Mouse (Mus musculus) midbrain, embryonic 11.5 days (tissue): Measurements from ENCODE around the gene Akap8. TPM values are rescaled to one million over a fixed set of nuclear protein-coding genes. Genes with fewer than 3 reads are reported as not detected.

ENCODE experiments used
- ATAC-seq: fragments of 200-750 bp; cut with Nextera tagmentation; 2 replicates; pipeline ENCODE4 v1.8.0; 2017; ENCODE audit warnings: moderate TSS enrichment, moderate library complexity; ENCODE audit not compliant: low FRiP score
- DNase-seq: peaks from one replicate; pipeline ENCODE4 v3.0.0; 2015; ENCODE audit warnings: low spot score; ENCODE audit errors: missing footprints
- H3K27ac ChIP-seq: fragments of 300-500 bp; sonication (generic); 2 replicates; pipeline ENCODE4 v1.5.1; 2014; ENCODE audit warnings: low read depth, low read length
- H3K27me3 ChIP-seq: fragments of 300-500 bp; sonication (generic); 2 replicates; pipeline ENCODE4 v1.6.1; 2014; ENCODE audit warnings: mild to moderate bottlenecking, low read length, moderate library complexity, mixed read lengths; ENCODE audit not compliant: control insufficient read depth, insufficient read depth
- H3K36me3 ChIP-seq: fragments of 300-500 bp; sonication (generic); 2 replicates; pipeline ENCODE4 v1.6.1; 2014; ENCODE audit warnings: mild to moderate bottlenecking, low read length, moderate library complexity, mixed read lengths; ENCODE audit not compliant: control insufficient read depth, insufficient read depth
- H3K4me1 ChIP-seq: fragments of 300-500 bp; sonication (generic); 2 replicates; pipeline ENCODE4 v1.6.1; 2014; ENCODE audit warnings: low read length; ENCODE audit not compliant: control insufficient read depth, insufficient read depth
- H3K4me2 ChIP-seq: fragments of 300-500 bp; sonication (generic); 2 replicates; pipeline ENCODE4 v1.6.1; 2014; ENCODE audit warnings: mild to moderate bottlenecking, moderate library complexity
- H3K4me3 ChIP-seq: fragments of 300-500 bp; sonication (generic); 2 replicates; pipeline ENCODE4 v1.5.1; 2014; ENCODE audit warnings: low read depth, low read length
- H3K9ac ChIP-seq: fragments of 300-500 bp; sonication (generic); 2 replicates; pipeline ENCODE4 v1.6.1; 2014; ENCODE audit warnings: low read length
- H3K9me3 ChIP-seq: fragments of 300-500 bp; sonication (generic); 2 replicates; pipeline ENCODE4 v1.6.1; 2016; ENCODE audit warnings: low read length; ENCODE audit not compliant: control insufficient read depth
- WGBS: fragments of 180-500 bp; shearing (Covaris S2); extraction: QIAGEN DNeasy Blood & Tissue Kit; methylation state at CpG from one replicate; pipeline ENCODE4 v1.1.7; 2014; 5-methylcytosine and 5-hydroxymethylcytosine counted together
- polyA plus RNA-seq: library from polyadenylated mRNA; unstranded; fragments of >200 nt; fragmentation: Nextera tagmentation; extraction: Ambion mirVana; gene quantifications from 2 replicates; pipeline ENCODE4 v1.2.1, GENCODE M21; 2014

Akap8 gene
- polyA plus RNA-seq, 1 experiment from 2014 or later, result 53.0 TPM

GRCm38 (mm10) chr17:32333675-32334303, 12.8 kb upstream of the Akap8 start:
- DNase-seq (peak; percentile 39), ATAC-seq (0 out of 2 replicates have a peak, but pooled peaks have one; percentile 24)
- Histone ChIP-seq H3K9me3 (no peaks in the 10 kb centered on the region), H3K9ac (no peak overlapping the region), H3K27ac (no peak overlapping the region), H3K27me3 (no peaks in the 10 kb centered on the region), H3K36me3 (peaks cover 39% of the 10 kb centered on the region), H3K4me2 (no peak overlapping the region), H3K4me1 (no peaks in the 10 kb centered on the region), H3K4me3 (no peak overlapping the region)
- 91% methylated on average over 31 of the region's 31 CpGs for WGBS

GRCm38 (mm10) chr17:32327501-32327900, 6.5 kb upstream of the Akap8 start:
- Histone ChIP-seq H3K4me3 (no peak overlapping the region), H3K4me1 (peaks cover under 1% of the 10 kb centered on the region), H3K4me2 (no peak overlapping the region), H3K36me3 (peaks cover 12% of the 10 kb centered on the region), H3K27me3 (no peaks in the 10 kb centered on the region), H3K27ac (no peak overlapping the region), H3K9me3 (no peaks in the 10 kb centered on the region), H3K9ac (no peak overlapping the region)
- ATAC-seq (no peak), DNase-seq (peak; percentile 6)

- ATAC-seq (no peak), DNase-seq (peak; percentile 69)
- Histone ChIP-seq H3K27ac (no peak overlapping the region), H3K4me1 (peaks cover 18% of the 10 kb centered on the region), H3K4me3 (no peak overlapping the region), H3K9ac (no peak overlapping the region), H3K4me2 (no peak overlapping the region), H3K36me3 (0 out of 2 replicates have a peak, but pooled peaks cover 4% of the 10 kb centered on the region), H3K9me3 (no peaks in the 10 kb centered on the region), H3K27me3 (no peaks in the 10 kb centered on the region)
- WGBS, result 80% methylated on average over 1 of the region's 1 CpGs
These were observed 1.8 kb upstream of the Akap8 start for GRCm38 (mm10) chr17:32322809-32323208.

- DNase-seq, result peak; percentile 86
These were observed 798 bp upstream of the Akap8 start for GRCm38 (mm10) chr17:32321836-32322235.

GRCm38 (mm10) chr17:32321390-32321734, 324 bp upstream of the Akap8 start:
- WGBS, result 1% methylated on average over 23 of the region's 23 CpGs
- Histone ChIP-seq H3K4me1 (peaks cover 18% of the 10 kb centered on the region), H3K27ac (peak overlapping the region; percentile 87), H3K27me3 (no peaks in the 10 kb centered on the region), H3K9me3 (no peaks in the 10 kb centered on the region), H3K36me3 (peaks cover 10% of the 10 kb centered on the region), H3K9ac (peak overlapping the region; percentile 90), H3K4me3 (peak overlapping the region; percentile 87), H3K4me2 (peak overlapping the region; percentile 88)
- ATAC-seq, result peak; percentile 79
- DNase-seq, result no peak

More at GRCm38 (mm10) chr17:32321836-32322235, 798 bp upstream of the Akap8 start:
- WGBS, result 25% methylated on average over 6 of the region's 6 CpGs
- peak overlapping the region; percentile 90 for H3K9ac ChIP-seq
- H3K4me2 ChIP-seq, result peak overlapping the region; percentile 88
- ATAC-seq, result no peak
- H3K36me3 ChIP-seq, result peaks cover 8% of the 10 kb centered on the region
- H3K27me3 ChIP-seq, result no peaks in the 10 kb centered on the region
- H3K4me1 ChIP-seq, result peaks cover 18% of the 10 kb centered on the region
- H3K9me3 ChIP-seq, result no peaks in the 10 kb centered on the region
- peak overlapping the region; percentile 87 for H3K27ac ChIP-seq
- H3K4me3 ChIP-seq, result peak overlapping the region; percentile 87

- Histone ChIP-seq H3K9ac (peak overlapping the region; percentile 80), H3K4me1 (peaks cover 18% of the 10 kb centered on the region), H3K27me3 (no peaks in the 10 kb centered on the region), H3K27ac (peak overlapping the region; percentile 87; the same call in 1 of the 2 replicates), H3K36me3 (peaks cover 19% of the 10 kb centered on the region), H3K9me3 (no peaks in the 10 kb centered on the region), H3K4me2 (peak overlapping the region; percentile 92), H3K4me3 (peak overlapping the region; percentile 87)
- WGBS, result under 1% methylated on average over 7 of the region's 7 CpGs
- ATAC-seq (no peak), DNase-seq (no peak)
These were observed 1.1 kb downstream of the Akap8 start for GRCm38 (mm10) chr17:32319950-32320349.

- H3K36me3 ChIP-seq, result peaks cover 32% of the 10 kb centered on the region
- no peak overlapping the region for H3K9ac ChIP-seq
- H3K9me3 ChIP-seq, result no peaks in the 10 kb centered on the region
- H3K4me2 ChIP-seq, result no peak overlapping the region
- no peaks in the 10 kb centered on the region for H3K27me3 ChIP-seq
- ATAC-seq (no peak), DNase-seq (peak; percentile 81)
- 91% methylated on average over 3 of the region's 3 CpGs for WGBS
- H3K4me1 ChIP-seq, result peaks cover 18% of the 10 kb centered on the region
- H3K27ac ChIP-seq, result no peak overlapping the region
- H3K4me3 ChIP-seq, result no peak overlapping the region
These were observed 3.3 kb downstream of the Akap8 start for GRCm38 (mm10) chr17:32317708-32318107.

GRCm38 (mm10) chr17:32317032-32317431, 4.0 kb downstream of the Akap8 start:
- Histone ChIP-seq H3K9me3 (no peaks in the 10 kb centered on the region), H3K9ac (no peak overlapping the region), H3K36me3 (peaks cover 38% of the 10 kb centered on the region), H3K4me1 (peaks cover 13% of the 10 kb centered on the region), H3K27ac (no peak overlapping the region), H3K4me2 (no peak overlapping the region), H3K4me3 (no peak overlapping the region), H3K27me3 (no peaks in the 10 kb centered on the region)
- DNase-seq (peak; percentile 61), ATAC-seq (no peak)
- WGBS, result 97% methylated on average over 8 of the region's 8 CpGs

GRCm38 (mm10) chr17:32315560-32315959, 5.5 kb downstream of the Akap8 start:
- H3K9me3 ChIP-seq, result no peaks in the 10 kb centered on the region
- peaks cover 9% of the 10 kb centered on the region for H3K4me1 ChIP-seq
- no peak overlapping the region for H3K4me3 ChIP-seq
- ATAC-seq (no peak), DNase-seq (peak; percentile 51)
- no peak overlapping the region for H3K4me2 ChIP-seq
- WGBS, result 92% methylated on average over 5 of the region's 5 CpGs
- no peaks in the 10 kb centered on the region for H3K27me3 ChIP-seq
- H3K9ac ChIP-seq, result no peak overlapping the region
- H3K27ac ChIP-seq, result no peak overlapping the region
- H3K36me3 ChIP-seq, result peaks cover 48% of the 10 kb centered on the region
